Mouse (Mus musculus) hematopoietic stem cell, adult 5-6 weeks (primary cell): ENCODE measurements around the gene Cd207. TPM values are rescaled to one million over a fixed set of nuclear protein-coding genes. Genes with fewer than 3 reads are reported as not detected.

Experiments
- ATAC-seq, 2 experiments: fragments of 125-278 bp in 1 of 2; replicated peaks in 1 of 2; 2 replicates each; pipeline ENCODE4 v1.8.0; 2016 to 2017; ENCODE audit warnings: inconsistent platforms in 2 of 2, mild to moderate bottlenecking in 2 of 2, moderate number of reproducible peaks in 2 of 2, low read depth in 1 of 2, moderate TSS enrichment in 1 of 2; ENCODE audit not compliant: low FRiP score in 2 of 2, poor library complexity in 2 of 2, severe bottlenecking in 2 of 2, insufficient read depth in 1 of 2, low TSS enrichment in 1 of 2
- total RNA-seq: library from RNA; stranded (forward); fragments of 172-1452, 232-1000 nt; gene quantifications from 2 replicates; pipeline ENCODE4 v1.2.3, GENCODE M21; 2017

The Cd207 gene
- total RNA-seq, 1 experiment from 2014 or later = not detected

DNA sequence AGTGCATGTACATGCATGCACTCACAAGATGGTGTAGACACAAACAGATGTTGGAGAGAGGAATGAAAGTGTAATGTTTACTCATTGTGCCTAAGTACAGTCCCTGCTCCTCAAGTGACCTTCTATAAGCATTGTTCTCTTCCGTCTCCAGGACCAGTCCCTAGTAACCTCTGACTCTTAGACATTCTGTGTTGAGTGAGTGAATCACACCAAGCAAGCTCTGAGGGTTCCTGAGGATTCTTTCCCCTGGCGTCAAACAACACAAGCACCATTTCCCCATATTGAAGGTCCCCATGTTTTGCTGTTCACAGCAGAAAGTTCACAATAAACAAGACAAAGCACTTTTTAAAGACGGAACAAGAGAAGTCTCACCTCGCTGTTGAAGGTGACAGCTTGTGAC is 45.8 kb downstream of the Cd207 start:
- ATAC-seq = no peak

DNA sequence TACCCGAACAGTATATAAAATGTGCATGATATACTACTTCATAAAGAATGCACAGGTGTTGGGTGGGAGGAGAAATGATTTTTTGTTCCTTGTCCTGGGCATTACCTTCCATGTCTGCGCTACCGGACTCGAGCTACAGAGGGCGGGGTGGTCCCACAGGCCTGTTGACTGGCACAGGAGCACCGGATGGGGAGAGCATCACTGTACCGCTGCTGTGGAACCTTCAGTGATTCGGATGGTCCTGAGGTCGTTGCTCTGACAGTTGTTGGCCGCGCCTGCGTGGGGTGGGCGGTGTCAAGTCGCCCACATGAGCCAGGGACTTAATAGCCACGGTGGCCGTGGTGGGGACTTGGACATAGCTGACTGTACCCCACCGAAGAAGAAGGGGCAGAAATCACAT is 50.9 kb downstream of the Cd207 start:
- no peak for ATAC-seq

Other genes with a start within 250 kb of the Cd207 start
- gene Tet3, start 218.8 kb downstream of the Cd207 start, total RNA-seq = 13.4 and 20.4 TPM in 2 replicates
- 52.6 and 55.5 TPM in 2 replicates for gene Dguok, start 170.9 kb downstream of the Cd207 start, total RNA-seq
- not detected in 2 replicates for gene Actg2, start 141.6 kb downstream of the Cd207 start, total RNA-seq
- gene Stambp, start 105.1 kb downstream of the Cd207 start, total RNA-seq = 6.0 and 10.6 TPM in 2 replicates
- gene Clec4f, start 21.7 kb downstream of the Cd207 start, total RNA-seq = not detected in 2 replicates
- gene Vax2, start 33.4 kb upstream of the Cd207 start, total RNA-seq = not detected in 2 replicates
- not detected in 2 replicates for gene Atp6v1b1, start 65.1 kb upstream of the Cd207 start, total RNA-seq
- gene Ankrd53, start 84.8 kb upstream of the Cd207 start, total RNA-seq = not detected in 2 replicates
- gene Tex261, start 98.0 kb upstream of the Cd207 start, total RNA-seq = 22.6 and 23.0 TPM in 2 replicates
- 9.1 and 18.4 TPM in 2 replicates for gene Nagk, start 117.1 kb upstream of the Cd207 start, total RNA-seq
- gene Paip2b, start 153.9 kb upstream of the Cd207 start, total RNA-seq = 24.9 and 35.6 TPM in 2 replicates
- gene Zfp638, start 189.3 kb upstream of the Cd207 start, total RNA-seq = 232 and 268 TPM in 2 replicates